Mouse (Mus musculus) kidney, embryonic 16.5 days (tissue): ENCODE data around the gene Pomt2. TPM values are rescaled to one million over a fixed set of nuclear protein-coding genes. Genes with fewer than 3 reads are reported as not detected.
A peak's percentile ranks its signal among the peaks of the same experiment; 100 is the strongest.

Experiments
- ATAC-seq: fragments of 200-750 bp; cut with Nextera tagmentation; 2 replicates; pipeline ENCODE4 v1.8.0; 2017; ENCODE audit warnings: moderate TSS enrichment; ENCODE audit not compliant: low FRiP score, low TSS enrichment
- H3K27ac ChIP-seq: fragments of 300-500 bp; sonication (generic); 2 replicates; pipeline ENCODE4 v1.5.1; 2014; ENCODE audit warnings: low read length
- H3K27me3 ChIP-seq: fragments of 300-500 bp; sonication (generic); 2 replicates; pipeline ENCODE4 v1.6.1; 2014; ENCODE audit warnings: low read length, control low read depth, mixed read lengths; ENCODE audit not compliant: insufficient read depth
- H3K36me3 ChIP-seq: fragments of 300-500 bp; sonication (generic); 2 replicates; pipeline ENCODE4 v1.6.1; 2014; ENCODE audit warnings: low read length, control low read depth, mixed read lengths; ENCODE audit not compliant: insufficient read depth
- H3K4me1 ChIP-seq: fragments of 300-500 bp; sonication (generic); 2 replicates; pipeline ENCODE4 v1.6.1; 2014; ENCODE audit warnings: low read length, control low read depth, mixed read lengths; ENCODE audit not compliant: insufficient read depth
- H3K4me2 ChIP-seq: fragments of 300-500 bp; sonication (generic); replicated peaks from 2 replicates; pipeline ENCODE4 v1.6.1; 2014; ENCODE audit warnings: low read depth, low read length
- H3K4me3 ChIP-seq: fragments of 300-500 bp; sonication (generic); 2 replicates; pipeline ENCODE4 v1.5.1; 2014; ENCODE audit warnings: mild to moderate bottlenecking, low read length
- H3K9ac ChIP-seq: fragments of 300-500 bp; sonication (generic); replicated peaks from 2 replicates; pipeline ENCODE4 v1.6.1; 2014; ENCODE audit warnings: low read length
- H3K9me3 ChIP-seq: fragments of 300-500 bp; sonication (generic); 2 replicates; pipeline ENCODE4 v1.6.1; 2016; ENCODE audit warnings: low read length, control low read depth
- WGBS: fragments of 180-500 bp; shearing (Covaris S2); extraction: QIAGEN DNeasy Blood & Tissue Kit; methylation state at CpG from one replicate; pipeline ENCODE4 v1.1.7; 2014; 5-methylcytosine and 5-hydroxymethylcytosine counted together
- polyA plus RNA-seq: library from polyadenylated mRNA; unstranded; fragments of >200 nt; fragmentation: Nextera tagmentation; extraction: Ambion mirVana; gene quantifications from 2 replicates; pipeline ENCODE4 v1.2.1, GENCODE M21; 2015

Gene Pomt2
- polyA plus RNA-seq, 1 experiment from 2014 or later: 20.3 TPM

DNA sequence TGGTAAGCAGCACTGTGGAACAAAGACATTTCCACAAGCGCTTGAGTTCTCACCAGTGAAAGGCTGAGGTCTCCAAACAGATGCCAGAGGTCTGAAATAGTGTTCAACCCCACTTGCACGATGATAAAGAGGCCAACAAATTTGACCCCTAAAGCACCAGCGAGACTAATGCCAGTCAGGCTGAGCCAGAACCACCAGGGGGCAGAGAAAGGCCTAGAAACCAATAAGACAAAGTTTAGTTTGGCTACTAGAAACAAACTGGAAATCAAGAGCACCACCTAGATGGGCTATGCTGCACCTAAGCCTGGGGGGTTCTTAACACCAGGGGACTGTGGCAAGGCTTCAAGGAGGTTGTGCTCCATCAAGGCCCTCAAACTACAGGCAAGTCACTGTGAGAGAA is 16.1 kb downstream of the Pomt2 start:
- Histone ChIP-seq H3K4me1 (no peaks in the 10 kb centered on the region), H3K27ac (no peak overlapping the region), H3K4me3 (no peak overlapping the region), H3K9ac (no peak overlapping the region), H3K36me3 (peaks cover 12% of the 10 kb centered on the region), H3K9me3 (no peaks in the 10 kb centered on the region), H3K27me3 (no peaks in the 10 kb centered on the region), H3K4me2 (no peak overlapping the region)
- WGBS: 67% methylated on average over 3 of the region's 3 CpGs
- ATAC-seq: no peak

DNA sequence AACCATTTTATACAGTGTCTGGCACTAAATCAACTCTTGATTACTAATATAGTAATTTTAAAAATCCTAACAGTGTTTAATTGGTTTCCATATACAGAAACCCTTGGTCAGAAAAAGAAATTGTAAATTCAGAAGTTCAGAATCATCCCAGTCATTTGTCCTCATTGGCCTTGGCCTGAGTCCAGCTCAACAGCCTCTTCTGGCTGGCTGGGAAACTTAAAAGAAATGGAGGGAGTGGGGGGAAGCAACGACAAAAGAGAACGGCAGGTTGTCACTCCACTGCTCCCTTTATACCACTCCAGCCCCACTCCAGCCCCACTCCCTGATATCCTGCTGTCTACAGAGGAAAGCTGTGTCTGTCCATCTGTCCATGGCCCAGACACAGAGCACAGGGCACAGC is 16.6 kb downstream of the Pomt2 start:
- 71% methylated on average over 2 of the region's 2 CpGs for WGBS
- H3K9ac ChIP-seq: no peak overlapping the region
- H3K36me3 ChIP-seq: peaks cover 12% of the 10 kb centered on the region
- ATAC-seq: no peak
- H3K4me3 ChIP-seq: no peak overlapping the region
- no peaks in the 10 kb centered on the region for H3K27me3 ChIP-seq
- no peaks in the 10 kb centered on the region for H3K9me3 ChIP-seq
- no peak overlapping the region for H3K27ac ChIP-seq
- no peaks in the 10 kb centered on the region for H3K4me1 ChIP-seq
- no peak overlapping the region for H3K4me2 ChIP-seq

DNA sequence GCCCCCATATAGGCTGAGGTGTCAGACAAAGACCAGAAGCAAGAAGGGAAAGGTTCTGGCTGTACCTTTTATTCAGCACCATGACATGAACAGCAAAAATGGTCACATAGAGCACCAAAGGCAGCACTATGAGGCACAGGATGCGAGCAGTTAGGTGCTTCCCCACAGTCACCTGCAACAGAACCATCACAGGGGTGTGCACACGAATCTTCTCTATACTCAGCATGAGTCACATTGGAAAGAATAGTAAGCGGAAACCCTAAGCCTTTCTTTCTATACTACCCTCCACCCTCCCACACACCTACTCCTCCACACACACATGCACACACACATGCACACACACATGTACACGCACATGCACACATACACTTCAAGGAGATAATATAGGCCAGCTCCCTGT is 17.5 kb downstream of the Pomt2 start:
- H3K9ac ChIP-seq: no peak overlapping the region
- ATAC-seq: no peak
- H3K4me2 ChIP-seq: no peak overlapping the region
- H3K36me3 ChIP-seq: peaks cover 12% of the 10 kb centered on the region
- H3K4me1 ChIP-seq: no peaks in the 10 kb centered on the region
- no peak overlapping the region for H3K27ac ChIP-seq
- H3K27me3 ChIP-seq: no peaks in the 10 kb centered on the region
- WGBS: 90% methylated on average over 4 of the region's 4 CpGs
- H3K9me3 ChIP-seq: no peaks in the 10 kb centered on the region
- H3K4me3 ChIP-seq: no peak overlapping the region

DNA sequence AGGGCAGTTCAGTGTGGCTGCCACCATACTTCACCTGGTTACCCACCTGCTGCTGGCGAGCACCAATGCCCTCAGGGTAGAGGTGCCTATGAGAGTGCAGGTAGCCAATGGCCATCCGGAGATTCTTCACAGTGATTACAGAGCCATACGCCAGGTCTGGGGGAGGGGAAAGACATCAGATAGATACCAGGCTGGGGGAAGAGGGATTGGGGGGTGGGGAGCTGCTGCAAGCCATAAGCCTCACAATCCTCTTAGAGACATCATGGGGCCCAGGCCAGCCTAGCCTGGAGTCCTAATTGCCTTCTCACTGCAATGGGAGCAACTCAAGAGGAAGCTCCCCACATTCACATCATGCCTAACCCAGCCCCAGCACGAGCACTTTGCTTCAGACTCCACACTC is 20.5 kb downstream of the Pomt2 start:
- no peak for ATAC-seq
- Histone ChIP-seq H3K4me2 (no peak overlapping the region), H3K4me1 (no peaks in the 10 kb centered on the region), H3K36me3 (peaks cover 20% of the 10 kb centered on the region), H3K4me3 (no peak overlapping the region), H3K27ac (no peak overlapping the region), H3K27me3 (no peaks in the 10 kb centered on the region), H3K9ac (no peak overlapping the region), H3K9me3 (no peaks in the 10 kb centered on the region)
- 60% methylated on average over 4 of the region's 4 CpGs for WGBS

DNA sequence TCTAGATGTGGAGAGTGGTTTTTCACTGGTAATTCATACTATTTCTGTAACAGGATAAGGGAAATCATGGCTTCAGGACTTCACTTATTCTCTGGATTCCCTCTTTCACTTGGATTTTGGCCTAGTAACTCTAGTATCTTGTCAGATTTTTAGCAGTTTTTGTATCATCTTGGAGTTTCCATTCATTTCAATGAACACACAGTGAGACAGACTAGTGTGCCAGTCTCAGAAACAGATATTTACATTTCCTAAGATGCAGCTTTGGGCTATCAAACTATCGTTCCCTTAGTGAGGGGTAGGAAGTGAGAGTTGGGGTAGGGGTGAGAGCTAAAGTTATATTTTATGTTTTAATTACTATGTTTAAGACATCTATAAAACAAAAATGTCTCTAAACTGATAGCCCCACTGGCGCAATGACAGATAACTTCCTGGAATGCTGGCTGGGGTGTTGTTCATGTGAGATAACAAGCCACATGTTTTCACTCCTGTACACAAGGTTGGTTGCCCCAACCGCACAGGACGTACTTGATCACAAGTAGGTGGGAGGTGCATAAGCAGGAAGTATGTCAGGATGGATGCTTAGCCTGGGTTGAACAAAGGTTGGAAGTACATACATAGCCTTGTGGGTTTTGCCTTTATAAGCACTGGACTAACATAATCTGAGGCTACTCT is 25.7 kb downstream of the Pomt2 start:
- ATAC-seq: no peak
- 66% methylated on average over 4 of the region's 4 CpGs for WGBS
- Histone ChIP-seq H3K9me3 (no peaks in the 10 kb centered on the region), H3K36me3 (peaks cover 24% of the 10 kb centered on the region), H3K4me1 (no peaks in the 10 kb centered on the region), H3K4me3 (no peak overlapping the region), H3K27me3 (no peaks in the 10 kb centered on the region), H3K9ac (no peak overlapping the region), H3K27ac (no peak overlapping the region), H3K4me2 (no peak overlapping the region)

DNA sequence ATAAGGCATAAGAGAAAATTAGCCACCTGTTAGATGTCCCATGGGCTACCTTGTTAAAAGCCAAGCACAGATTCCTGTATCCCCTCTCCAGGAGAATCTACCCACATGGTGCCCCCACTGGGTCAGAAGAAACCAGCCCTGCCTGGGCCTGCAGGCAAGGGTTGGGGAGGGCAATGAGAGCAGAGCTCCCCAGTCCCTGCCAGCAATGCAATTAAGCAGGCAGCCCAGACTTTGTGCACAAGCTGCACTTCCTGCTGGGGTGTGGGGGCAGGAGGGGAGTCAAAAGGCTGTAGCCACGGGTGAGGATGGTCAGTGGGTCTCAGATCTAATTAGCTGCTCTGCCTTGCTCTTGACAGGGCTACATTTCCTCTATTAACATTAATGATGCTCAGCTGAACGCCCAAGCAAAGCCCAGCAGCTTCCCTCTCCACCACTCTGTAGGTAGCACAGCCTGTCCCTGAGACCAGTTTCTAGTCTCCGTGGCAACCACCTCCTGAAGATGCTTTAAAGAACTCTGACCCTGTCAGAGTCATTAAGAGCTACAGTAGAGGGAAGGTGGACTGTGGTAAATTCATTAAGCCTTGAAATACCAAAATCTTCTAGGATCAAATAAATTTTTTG is 40.3 kb downstream of the Pomt2 start:
- ATAC-seq: no peak
- Histone ChIP-seq H3K4me2 (no peak overlapping the region), H3K4me3 (no peak overlapping the region), H3K4me1 (no peaks in the 10 kb centered on the region; the same call in 1 of the 2 replicates), H3K27ac (no peak overlapping the region), H3K9ac (no peak overlapping the region), H3K27me3 (peaks cover 7% of the 10 kb centered on the region), H3K9me3 (no peaks in the 10 kb centered on the region), H3K36me3 (peaks cover 18% of the 10 kb centered on the region; the same call in 1 of the 2 replicates)
- 33% methylated on average over 3 of the region's 3 CpGs for WGBS

DNA sequence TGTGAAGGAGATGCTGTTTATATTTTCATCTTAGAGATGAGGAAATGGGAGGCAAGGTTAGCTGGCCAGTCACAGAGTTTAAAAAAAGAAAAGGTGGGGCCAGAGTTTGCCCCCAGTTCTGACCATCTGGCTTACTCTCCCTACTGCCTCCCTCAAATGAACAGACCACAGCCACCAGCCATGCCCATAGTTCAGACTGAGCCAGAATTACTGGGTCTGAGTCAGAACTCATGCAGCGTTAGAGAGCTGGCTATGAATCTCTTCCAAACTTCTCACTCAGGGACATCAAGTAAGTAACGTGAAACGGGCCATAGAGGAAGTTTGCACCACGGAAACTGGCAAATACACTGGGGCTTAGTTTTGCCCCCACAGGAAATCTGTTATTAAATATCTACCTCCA is 43.0 kb downstream of the Pomt2 start:
- no peak overlapping the region for H3K4me2 ChIP-seq
- no peak overlapping the region for H3K9ac ChIP-seq
- ATAC-seq: no peak
- no peaks in the 10 kb centered on the region for H3K9me3 ChIP-seq
- H3K27ac ChIP-seq: no peak overlapping the region
- H3K4me1 ChIP-seq: peaks cover 7% of the 10 kb centered on the region
- peaks cover 30% of the 10 kb centered on the region for H3K27me3 ChIP-seq
- H3K36me3 ChIP-seq: 0 out of 2 replicates have a peak, but pooled peaks cover 6% of the 10 kb centered on the region
- 81% methylated on average over 4 of the region's 4 CpGs for WGBS
- H3K4me3 ChIP-seq: no peak overlapping the region

DNA sequence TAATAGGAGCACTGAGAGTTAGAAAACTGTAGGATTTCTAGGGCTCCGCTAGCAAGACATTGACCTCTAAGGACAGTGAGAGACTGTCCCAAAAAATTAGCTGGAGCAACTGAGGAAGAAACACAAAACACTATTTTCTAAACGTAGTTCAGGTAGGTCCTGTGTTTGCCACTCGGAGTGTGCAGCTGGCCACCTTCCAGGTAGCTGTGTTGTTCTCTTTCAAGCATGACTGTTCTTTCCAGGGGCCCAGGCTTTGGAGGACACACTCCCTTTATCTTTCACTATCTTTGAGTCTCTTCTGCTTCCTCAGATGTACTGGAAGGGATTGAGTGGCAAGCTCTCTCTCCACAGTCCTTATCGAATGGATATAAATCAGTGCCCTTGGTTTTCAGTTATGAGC is 44.3 kb downstream of the Pomt2 start:
- peaks cover 30% of the 10 kb centered on the region for H3K27me3 ChIP-seq
- no peak overlapping the region for H3K4me2 ChIP-seq
- H3K9me3 ChIP-seq: no peaks in the 10 kb centered on the region
- ATAC-seq: no peak
- no peak overlapping the region for H3K9ac ChIP-seq
- no peak overlapping the region for H3K4me3 ChIP-seq
- no peak overlapping the region for H3K27ac ChIP-seq
- 85% methylated on average over 4 of the region's 4 CpGs for WGBS
- no peaks in the 10 kb centered on the region for H3K36me3 ChIP-seq
- H3K4me1 ChIP-seq: peaks cover 7% of the 10 kb centered on the region

DNA sequence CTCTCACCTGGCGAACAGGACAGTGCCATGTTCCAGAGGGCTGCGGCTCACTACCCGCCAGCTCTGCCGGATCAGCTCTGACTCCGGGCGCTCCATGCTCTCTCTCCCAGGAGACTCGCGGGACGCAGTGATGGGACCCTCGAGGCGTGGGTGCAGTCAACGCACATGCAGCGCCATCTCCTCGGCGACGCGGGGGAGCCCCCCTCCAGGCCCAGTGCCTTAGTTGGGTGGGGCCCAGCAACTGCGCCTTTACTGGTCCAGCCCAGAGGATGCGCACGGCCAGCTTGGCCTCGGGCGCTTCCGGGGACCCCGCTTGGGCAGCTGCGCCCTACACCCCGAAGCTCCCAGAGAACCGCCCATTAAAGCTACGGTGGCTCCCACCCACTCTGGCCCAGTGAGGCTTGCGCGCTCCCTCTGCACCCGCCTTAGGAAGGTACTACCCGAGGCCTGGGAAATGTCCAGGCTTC is 45.6 kb downstream of the Pomt2 start, which contains the start of gene Ngb:
Gene Ngb, minus strand, starts transcription at position 375 of the 467 bp plus-strand sequence.
- peaks cover 30% of the 10 kb centered on the region for H3K27me3 ChIP-seq
- peak within 1 kb of the TSS; percentile 40 for H3K4me3 ChIP-seq
- peak; percentile 61; the same call in 1 of the 2 replicates for ATAC-seq
- no peak within 1 kb of the TSS for H3K27ac ChIP-seq
- no peak within 1 kb of the TSS; the same call in 1 of the 2 replicates for H3K9ac ChIP-seq
- no peaks in the 10 kb centered on the region for H3K36me3 ChIP-seq
- no peaks in the 10 kb centered on the region for H3K9me3 ChIP-seq
- H3K4me2 ChIP-seq: peak within 1 kb of the TSS; percentile 57
- WGBS: 2% methylated on average over 32 of the region's 32 CpGs
- H3K4me1 ChIP-seq: peaks cover 7% of the 10 kb centered on the region

DNA sequence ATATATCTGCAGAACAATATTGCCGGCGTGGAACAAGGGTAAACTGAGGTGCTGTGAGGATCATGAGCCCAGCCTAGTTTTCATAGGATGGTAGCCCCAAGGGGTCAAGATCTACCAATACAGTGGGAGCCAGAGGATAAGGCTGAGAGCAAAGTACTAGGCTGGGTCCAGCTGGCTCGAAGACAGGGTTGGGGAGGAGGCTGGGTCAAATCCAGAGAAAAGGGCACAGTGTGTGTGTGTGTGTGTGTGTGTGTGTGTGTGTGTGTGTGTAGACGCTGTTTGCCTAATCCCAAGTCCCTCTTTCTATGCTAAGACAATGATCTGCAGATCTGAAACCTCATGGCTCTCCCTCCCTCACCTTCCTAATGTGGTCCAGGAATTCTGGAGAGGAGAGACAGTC is 47.4 kb downstream of the Pomt2 start:
- Histone ChIP-seq H3K36me3 (no peaks in the 10 kb centered on the region), H3K4me1 (peaks cover 7% of the 10 kb centered on the region), H3K4me3 (no peak overlapping the region), H3K9ac (no peak overlapping the region), H3K9me3 (no peaks in the 10 kb centered on the region), H3K4me2 (no peak overlapping the region), H3K27me3 (peaks cover 30% of the 10 kb centered on the region), H3K27ac (no peak overlapping the region)
- 80% methylated on average over 4 of the region's 4 CpGs for WGBS
- ATAC-seq: no peak
